Mouse (Mus musculus) midbrain, embryonic 11.5 days (tissue): ENCODE measurements at regions not wholly inside any gene's neighbourhood (a gene's known extent, or its start where the extent isn't known, plus 50 kb on each side); places are given as distances from the start of the nearest gene placed in this dataset.
A peak's percentile ranks its signal among the peaks of the same experiment; 100 is the strongest.

Experiments used
- ATAC-seq: fragments of 200-750 bp; cut with Nextera tagmentation; 2 replicates; pipeline ENCODE4 v1.8.0; 2017; ENCODE audit warnings: moderate TSS enrichment, moderate library complexity; ENCODE audit not compliant: low FRiP score
- DNase-seq: peaks from one replicate; pipeline ENCODE4 v3.0.0; 2015; ENCODE audit warnings: low spot score; ENCODE audit errors: missing footprints
- H3K27ac ChIP-seq: fragments of 300-500 bp; sonication (generic); 2 replicates; pipeline ENCODE4 v1.5.1; 2014; ENCODE audit warnings: low read depth, low read length
- H3K27me3 ChIP-seq: fragments of 300-500 bp; sonication (generic); 2 replicates; pipeline ENCODE4 v1.6.1; 2014; ENCODE audit warnings: mild to moderate bottlenecking, low read length, moderate library complexity, mixed read lengths; ENCODE audit not compliant: control insufficient read depth, insufficient read depth
- H3K36me3 ChIP-seq: fragments of 300-500 bp; sonication (generic); 2 replicates; pipeline ENCODE4 v1.6.1; 2014; ENCODE audit warnings: mild to moderate bottlenecking, low read length, moderate library complexity, mixed read lengths; ENCODE audit not compliant: control insufficient read depth, insufficient read depth
- H3K4me1 ChIP-seq: fragments of 300-500 bp; sonication (generic); 2 replicates; pipeline ENCODE4 v1.6.1; 2014; ENCODE audit warnings: low read length; ENCODE audit not compliant: control insufficient read depth, insufficient read depth
- H3K4me2 ChIP-seq: fragments of 300-500 bp; sonication (generic); 2 replicates; pipeline ENCODE4 v1.6.1; 2014; ENCODE audit warnings: mild to moderate bottlenecking, moderate library complexity
- H3K4me3 ChIP-seq: fragments of 300-500 bp; sonication (generic); 2 replicates; pipeline ENCODE4 v1.5.1; 2014; ENCODE audit warnings: low read depth, low read length
- H3K9ac ChIP-seq: fragments of 300-500 bp; sonication (generic); 2 replicates; pipeline ENCODE4 v1.6.1; 2014; ENCODE audit warnings: low read length
- H3K9me3 ChIP-seq: fragments of 300-500 bp; sonication (generic); 2 replicates; pipeline ENCODE4 v1.6.1; 2016; ENCODE audit warnings: low read length; ENCODE audit not compliant: control insufficient read depth
- WGBS: fragments of 180-500 bp; shearing (Covaris S2); extraction: QIAGEN DNeasy Blood & Tissue Kit; methylation state at CpG from one replicate; pipeline ENCODE4 v1.1.7; 2014; 5-methylcytosine and 5-hydroxymethylcytosine counted together

- H3K36me3 ChIP-seq = no peaks in the 10 kb centered on the region
- no peaks in the 10 kb centered on the region for H3K9me3 ChIP-seq
- DNase-seq = no peak
- H3K27ac ChIP-seq = no peak overlapping the region
- H3K4me1 ChIP-seq = no peaks in the 10 kb centered on the region
- no peak overlapping the region for H3K4me2 ChIP-seq
- no peaks in the 10 kb centered on the region for H3K27me3 ChIP-seq
- ATAC-seq = no peak
- H3K4me3 ChIP-seq = no peak overlapping the region
- WGBS = 76% methylated on average over 1 of the region's 1 CpGs
- H3K9ac ChIP-seq = no peak overlapping the region
These were observed 265.1 kb upstream of the Gm9747 start for GRCm38 (mm10) chr1:81967746-81968295.

- Histone ChIP-seq H3K27ac (no peak overlapping the region), H3K27me3 (no peaks in the 10 kb centered on the region), H3K4me1 (no peaks in the 10 kb centered on the region), H3K9ac (no peak overlapping the region), H3K4me2 (no peak overlapping the region), H3K9me3 (no peaks in the 10 kb centered on the region), H3K36me3 (no peaks in the 10 kb centered on the region), H3K4me3 (no peak overlapping the region)
- no peak for ATAC-seq
- no peak for DNase-seq
- 79% methylated on average over 5 of the region's 5 CpGs for WGBS
These were observed 260.3 kb upstream of the Gm9747 start for GRCm38 (mm10) chr1:81972575-81972974.

- no peak overlapping the region for H3K4me2 ChIP-seq
- DNase-seq (no peak), ATAC-seq (no peak)
- no peaks in the 10 kb centered on the region for H3K4me1 ChIP-seq
- no peak overlapping the region for H3K27ac ChIP-seq
- no peaks in the 10 kb centered on the region for H3K27me3 ChIP-seq
- H3K9me3 ChIP-seq = no peaks in the 10 kb centered on the region
- H3K4me3 ChIP-seq = no peak overlapping the region
- H3K36me3 ChIP-seq = no peaks in the 10 kb centered on the region
- H3K9ac ChIP-seq = no peak overlapping the region
- WGBS = 96% methylated on average over 4 of the region's 4 CpGs
These were observed 259.4 kb upstream of the Gm9747 start for GRCm38 (mm10) chr1:81973481-81973880.

GRCm38 (mm10) chr1:82007943-82008342, 225.0 kb upstream of the Gm9747 start:
- H3K4me3 ChIP-seq = no peak overlapping the region
- no peaks in the 10 kb centered on the region for H3K36me3 ChIP-seq
- no peak overlapping the region for H3K4me2 ChIP-seq
- DNase-seq (peak; percentile 84), ATAC-seq (no peak)
- H3K9ac ChIP-seq = no peak overlapping the region
- WGBS = 78% methylated on average over 5 of the region's 5 CpGs
- H3K27me3 ChIP-seq = no peaks in the 10 kb centered on the region
- no peak overlapping the region for H3K27ac ChIP-seq
- H3K4me1 ChIP-seq = no peaks in the 10 kb centered on the region
- H3K9me3 ChIP-seq = no peaks in the 10 kb centered on the region

GRCm38 (mm10) chr1:82008805-82009204, 224.1 kb upstream of the Gm9747 start:
- no peaks in the 10 kb centered on the region for H3K4me1 ChIP-seq
- DNase-seq (no peak), ATAC-seq (no peak)
- no peak overlapping the region for H3K9ac ChIP-seq
- WGBS = 89% methylated on average over 4 of the region's 4 CpGs
- H3K27me3 ChIP-seq = no peaks in the 10 kb centered on the region
- no peak overlapping the region for H3K4me2 ChIP-seq
- H3K4me3 ChIP-seq = no peak overlapping the region
- H3K36me3 ChIP-seq = no peaks in the 10 kb centered on the region
- no peak overlapping the region for H3K27ac ChIP-seq
- H3K9me3 ChIP-seq = no peaks in the 10 kb centered on the region

GRCm38 (mm10) chr1:82010995-82011394, 221.9 kb upstream of the Gm9747 start:
- Histone ChIP-seq H3K4me3 (no peak overlapping the region), H3K9me3 (no peaks in the 10 kb centered on the region), H3K4me2 (no peak overlapping the region), H3K27ac (no peak overlapping the region), H3K4me1 (no peaks in the 10 kb centered on the region), H3K36me3 (no peaks in the 10 kb centered on the region), H3K9ac (no peak overlapping the region), H3K27me3 (no peaks in the 10 kb centered on the region)
- DNase-seq (no peak), ATAC-seq (no peak)
- WGBS = 50% methylated on average over 1 of the region's 1 CpGs

- DNase-seq = no peak
- no peak overlapping the region for H3K4me3 ChIP-seq
- no peaks in the 10 kb centered on the region for H3K36me3 ChIP-seq
- no peaks in the 10 kb centered on the region for H3K9me3 ChIP-seq
- no peaks in the 10 kb centered on the region for H3K4me1 ChIP-seq
- H3K9ac ChIP-seq = no peak overlapping the region
- H3K27ac ChIP-seq = no peak overlapping the region
- no peak for ATAC-seq
- H3K4me2 ChIP-seq = no peak overlapping the region
- H3K27me3 ChIP-seq = no peaks in the 10 kb centered on the region
These were observed 217.6 kb upstream of the Gm9747 start for GRCm38 (mm10) chr1:82015341-82015740.

- H3K4me1 ChIP-seq = no peaks in the 10 kb centered on the region
- WGBS = 82% methylated on average over 7 of the region's 7 CpGs
- H3K9ac ChIP-seq = no peak overlapping the region
- DNase-seq (no peak), ATAC-seq (no peak)
- no peak overlapping the region for H3K4me3 ChIP-seq
- no peak overlapping the region for H3K27ac ChIP-seq
- H3K9me3 ChIP-seq = no peaks in the 10 kb centered on the region
- no peaks in the 10 kb centered on the region for H3K36me3 ChIP-seq
- no peaks in the 10 kb centered on the region for H3K27me3 ChIP-seq
- H3K4me2 ChIP-seq = no peak overlapping the region
These were observed 214.1 kb upstream of the Gm9747 start for GRCm38 (mm10) chr1:82018701-82019404.

- Histone ChIP-seq H3K4me1 (no peaks in the 10 kb centered on the region), H3K4me2 (no peak overlapping the region), H3K9me3 (no peaks in the 10 kb centered on the region), H3K9ac (no peak overlapping the region), H3K36me3 (no peaks in the 10 kb centered on the region), H3K27ac (no peak overlapping the region), H3K27me3 (no peaks in the 10 kb centered on the region), H3K4me3 (no peak overlapping the region)
- ATAC-seq = no peak
- DNase-seq = no peak
These were observed 205.2 kb upstream of the Gm9747 start for GRCm38 (mm10) chr1:82027761-82028160.
